Comparison of ENCODE assay signal across 9 mouse cellular contexts in the genomic region with DNA sequence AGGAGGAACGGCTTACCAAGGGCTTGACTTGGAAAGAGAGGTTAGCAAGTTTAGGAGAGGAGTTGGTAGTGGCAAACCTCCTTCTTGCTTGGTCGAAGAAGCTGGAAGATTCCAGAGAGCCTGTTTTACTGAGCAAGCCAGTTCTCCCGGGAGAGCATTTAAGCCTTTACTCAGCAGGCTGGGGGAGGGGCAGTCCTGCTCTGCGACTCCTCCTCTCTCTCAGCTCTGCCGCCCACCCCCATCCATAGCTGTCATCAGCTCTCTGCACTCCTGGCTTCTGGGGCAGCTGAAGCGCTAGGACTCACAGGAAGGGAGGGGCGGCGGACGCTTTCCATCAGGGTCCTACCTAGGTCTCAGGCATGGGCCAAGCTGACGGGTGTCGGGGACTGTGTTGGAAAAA. TPM values are rescaled to one million over a fixed set of nuclear protein-coding genes. Genes with fewer than 3 reads are reported as not detected.
DNase-seq lines count a peak whose midpoint lies in the region; ATAC-seq lines count a peak whose summit lies in the region.
"Had no signal": no experiment of that assay in that cellular context is flagged by ENCODE, and none has a peak within 500 bp of the region (broad histone marks: within the 10 kb centered on the region; RNA-seq: fewer than 3 reads in every experiment).

No protein-coding gene starts in this region.

- no peaks in the 10 kb centered on the region for H3K9me3 ChIP-seq in heart, embryonic 10.5 days
- no peaks in the 10 kb centered on the region for H3K9me3 ChIP-seq in kidney, embryonic 16.5 days (ENCODE audit: low read length)
- H3K9me3 ChIP-seq: G1E had no signal

- peak; percentile 73 for ATAC-seq in kidney, embryonic 16.5 days (ENCODE audit: low FRiP score, low TSS enrichment)
- ATAC-seq in megakaryocyte progenitor cell, adult 5-6 weeks (replicated peaks; ENCODE audit: poor library complexity): 0 out of 2 replicates have a peak, but pooled peaks have one; percentile 9

- H3K27ac ChIP-seq in heart, embryonic 10.5 days: peak overlapping the region; percentile 75
- peak overlapping the region; percentile 58 for H3K27ac ChIP-seq in kidney, embryonic 16.5 days (ENCODE audit: low read length)

- H3K4me2 ChIP-seq in kidney, embryonic 16.5 days (replicated peaks; ENCODE audit: low read depth, low read length): peak overlapping the region; percentile 41

- H3K4me3 ChIP-seq in heart, embryonic 10.5 days: peak overlapping the region; percentile 36
- 0 out of 2 replicates have a peak overlapping the region, but pooled peaks have one; percentile 0 for H3K4me3 ChIP-seq in kidney, embryonic 16.5 days (ENCODE audit: low read length)

- H3K9ac ChIP-seq in kidney, embryonic 16.5 days (replicated peaks; ENCODE audit: low read length): no peak overlapping the region; the same call in 1 of the 2 replicates

- peaks cover 62% of the 10 kb centered on the region for H3K4me1 ChIP-seq in heart, embryonic 10.5 days
- peaks cover 32% of the 10 kb centered on the region for H3K4me1 ChIP-seq in kidney, embryonic 16.5 days (ENCODE audit: insufficient read depth, low read length)

- DNase-seq in heart, embryonic 10.5 days (ENCODE audit: low spot score): peak; percentile 93
- DNase-seq in heart, adult 8-10 months (ENCODE audit: low spot score): no peak
- peak; percentile 57 for DNase-seq in adipocyte (ENCODE audit: low spot score)
- DNase-seq in frontal cortex, postnatal 10 days (ENCODE audit: low spot score in 2 of 2): peak; percentile 62 to 70
- DNase-seq in skeletal muscle tissue, adult 2 months (ENCODE audit: low read depth, low spot score): peak; percentile 52
- no peak for DNase-seq in spleen, adult 18-20 months

- WGBS in heart, embryonic 10.5 days: 5% methylated on average over 11 of the region's 11 CpGs
- 4% methylated on average over 11 of the region's 11 CpGs for WGBS in kidney, embryonic 16.5 days

- no peaks in the 10 kb centered on the region for H3K36me3 ChIP-seq in heart, embryonic 10.5 days
- no peaks in the 10 kb centered on the region for H3K36me3 ChIP-seq in kidney, embryonic 16.5 days (ENCODE audit: insufficient read depth, low read length)
- H3K36me3 ChIP-seq: G1E had no signal

- no peaks in the 10 kb centered on the region for H3K27me3 ChIP-seq in heart, embryonic 10.5 days (ENCODE audit: insufficient read depth, poor library complexity, severe bottlenecking)
- H3K27me3 ChIP-seq in kidney, embryonic 16.5 days (ENCODE audit: insufficient read depth, low read length): no peaks in the 10 kb centered on the region

RNA-seq across cellular contexts. Expression of a gene that starts 28.9 kb away (rescaled TPM):
- polyA plus RNA-seq in heart, embryonic 10.5 days (2016; fragmentation: Nextera tagmentation; extraction: Ambion mirVana): 28.7 and 35.3 TPM in 2 replicates
- 10 to 100 TPM; 26.2 to 30.4 (median 27.8) TPM for total RNA-seq in heart, adult 8-10 months (2022)
- 30.3 and 30.4 TPM in 2 replicates for polyA plus RNA-seq in kidney, embryonic 16.5 days (2015; fragmentation: Nextera tagmentation; extraction: Ambion mirVana)
- 1.4 and 1.8 TPM in 2 replicates for total RNA-seq in megakaryocyte progenitor cell, adult 5-6 weeks (2015)
- 1.6 and 1.7 TPM in 2 replicates for total RNA-seq in megakaryocyte progenitor cell, adult 5-6 weeks (2017)

Comparison
In these comparisons a context has a peak if more than half of its experiments do, and no peak if none do; other contexts are left out.
1. DNase-seq: peak in heart, embryonic 10.5 days (single experiment), adipocyte (single experiment), frontal cortex, postnatal 10 days (2 of 2) and skeletal muscle tissue, adult 2 months (single experiment); none in heart, adult 8-10 months (single experiment) and spleen, adult 18-20 months (0 of 2).
2. RNA of a gene that starts 28.9 kb away (total RNA-seq): 26.2 to 30.4 TPM in heart, adult 8-10 months; 1.4 to 1.8 TPM in megakaryocyte progenitor cell, adult 5-6 weeks; every median in the first group is over 4 times any median in the second.